Mouse (Mus musculus) left cerebral cortex, adult 11 months (tissue): ENCODE measurements at regions not wholly inside any gene's neighbourhood (a gene's known extent, or its start where the extent isn't known, plus 50 kb on each side); places are given as distances from the start of the nearest gene placed in this dataset.
A peak's percentile ranks its signal among the peaks of the same experiment; 100 is the strongest.

Experiments
- DNase-seq: peaks from one replicate; pipeline ENCODE4 v3.0.0; 2022; ENCODE audit warnings: low spot score

- DNase-seq = peak; percentile 68
These were observed 83.5 kb upstream of the Usp24 start for GRCm38 (mm10) chr4:106232499-106232970.

DNA sequence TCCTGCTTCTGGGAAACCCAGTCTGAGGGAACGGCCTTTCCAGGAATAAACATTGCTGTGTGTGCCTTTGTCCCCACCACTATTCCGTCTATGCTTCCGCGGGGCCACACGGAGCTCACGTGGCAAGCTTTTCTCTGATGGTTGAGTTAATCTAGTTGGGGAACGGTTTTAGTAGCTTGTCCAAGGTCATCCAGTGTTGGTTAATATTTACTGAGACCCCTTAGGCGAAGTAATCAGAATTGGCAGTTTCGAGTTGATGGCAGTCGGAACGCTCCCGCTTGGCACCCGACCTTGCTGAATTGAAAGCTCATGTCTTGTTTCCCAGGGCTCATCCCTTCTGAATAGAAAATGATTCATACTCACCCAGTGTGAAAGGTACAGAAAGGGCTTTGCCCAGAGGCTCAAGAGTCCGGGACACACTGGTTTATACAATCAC, 71.6 kb upstream of the Usp24 start:
- no peak for DNase-seq

- no peak for DNase-seq
These were observed 71.0 kb upstream of the Usp24 start for GRCm38 (mm10) chr4:106244826-106245510.

DNA sequence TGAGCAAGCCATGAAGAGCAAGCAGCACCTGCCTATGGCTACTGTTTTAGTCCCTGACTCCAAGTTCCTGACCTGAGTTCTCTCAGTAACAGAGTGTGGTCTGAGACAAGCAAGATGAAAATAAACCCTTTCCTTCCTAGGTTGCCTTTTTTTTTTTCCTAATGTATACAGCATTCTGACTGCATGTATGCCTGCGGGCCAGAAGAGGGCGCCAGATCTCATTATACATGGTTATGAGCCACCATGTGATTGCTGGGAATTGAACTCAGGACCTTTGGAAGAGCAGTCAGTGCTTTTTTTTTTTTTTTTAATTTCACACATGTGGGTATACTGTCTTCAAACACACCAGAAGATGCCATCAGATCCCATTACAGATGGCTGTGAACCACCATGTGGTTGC, 69.3 kb upstream of the Usp24 start:
- DNase-seq = no peak

- DNase-seq = no peak
These were observed 68.6 kb upstream of the Usp24 start for GRCm38 (mm10) chr4:106247398-106247797.

- no peak for DNase-seq
These were observed 67.7 kb upstream of the Usp24 start for GRCm38 (mm10) chr4:106248272-106248671.

GRCm38 (mm10) chr4:106249028-106249782, 66.8 kb upstream of the Usp24 start:
- DNase-seq = no peak

- DNase-seq = no peak
These were observed 66.0 kb upstream of the Usp24 start for GRCm38 (mm10) chr4:106250048-106250447.

- no peak for DNase-seq
These were observed 64.6 kb upstream of the Usp24 start for GRCm38 (mm10) chr4:106251430-106251829.

DNA sequence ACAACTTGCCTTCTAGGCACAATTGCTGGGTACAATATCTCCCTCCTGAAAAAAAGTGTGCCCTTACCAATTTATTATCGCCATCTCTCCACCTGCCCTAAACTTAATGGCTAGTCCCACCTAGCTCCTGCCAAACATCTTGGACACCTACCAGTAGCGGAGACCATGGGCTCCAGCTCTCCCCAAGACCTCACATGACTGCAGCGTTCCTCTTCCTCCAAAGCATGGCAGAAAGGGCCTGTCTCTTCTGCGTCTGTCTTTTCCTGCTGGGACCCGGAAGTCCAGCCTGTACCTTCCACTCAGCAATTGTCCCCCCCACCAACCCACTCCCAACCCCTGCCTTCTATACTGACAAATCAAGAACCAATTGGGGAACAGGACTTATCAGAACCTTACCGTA, 63.1 kb upstream of the Usp24 start:
- no peak for DNase-seq

DNA sequence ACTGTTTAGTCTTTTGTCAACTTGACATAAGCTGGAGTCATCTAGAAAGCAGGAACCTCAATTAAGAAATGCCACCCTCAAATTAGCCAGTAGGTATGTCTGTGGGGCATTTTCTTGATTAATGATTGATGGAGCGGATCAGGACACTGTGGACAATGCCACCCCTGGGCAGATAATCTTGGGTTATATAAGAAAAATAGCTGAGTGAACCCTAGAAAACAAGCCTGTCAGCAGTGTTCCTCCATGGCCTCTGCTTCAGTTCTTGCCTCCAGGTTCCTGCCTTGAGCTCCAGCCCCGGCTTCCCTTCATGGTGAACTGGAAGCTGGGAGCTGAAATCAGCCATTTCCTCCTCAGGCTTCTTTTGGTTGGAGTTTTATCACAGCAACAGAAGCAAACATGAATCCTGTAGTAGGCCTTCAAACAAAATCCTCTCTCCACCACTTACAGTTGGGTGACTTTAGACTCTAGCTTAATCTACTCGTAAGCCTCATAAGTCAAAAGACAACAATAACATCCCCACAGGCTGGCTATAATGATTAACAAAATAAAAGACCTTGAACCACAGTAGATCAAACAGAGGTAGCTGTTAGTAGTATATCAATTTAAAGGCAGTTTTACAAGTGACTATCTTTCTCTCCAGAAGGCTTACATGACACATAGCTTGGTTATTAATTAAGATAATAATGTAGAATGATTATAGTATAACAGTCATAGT, 61.1 kb upstream of the Usp24 start:
- no peak for DNase-seq

- peak; percentile 50 for DNase-seq
These were observed 59.9 kb upstream of the Usp24 start for GRCm38 (mm10) chr4:106255959-106256609.

- no peak for DNase-seq
These were observed 54.6 kb upstream of the Usp24 start for GRCm38 (mm10) chr4:106261404-106261803.

- DNase-seq = no peak
These were observed 54.0 kb upstream of the Usp24 start for GRCm38 (mm10) chr4:106261901-106262560.

DNA sequence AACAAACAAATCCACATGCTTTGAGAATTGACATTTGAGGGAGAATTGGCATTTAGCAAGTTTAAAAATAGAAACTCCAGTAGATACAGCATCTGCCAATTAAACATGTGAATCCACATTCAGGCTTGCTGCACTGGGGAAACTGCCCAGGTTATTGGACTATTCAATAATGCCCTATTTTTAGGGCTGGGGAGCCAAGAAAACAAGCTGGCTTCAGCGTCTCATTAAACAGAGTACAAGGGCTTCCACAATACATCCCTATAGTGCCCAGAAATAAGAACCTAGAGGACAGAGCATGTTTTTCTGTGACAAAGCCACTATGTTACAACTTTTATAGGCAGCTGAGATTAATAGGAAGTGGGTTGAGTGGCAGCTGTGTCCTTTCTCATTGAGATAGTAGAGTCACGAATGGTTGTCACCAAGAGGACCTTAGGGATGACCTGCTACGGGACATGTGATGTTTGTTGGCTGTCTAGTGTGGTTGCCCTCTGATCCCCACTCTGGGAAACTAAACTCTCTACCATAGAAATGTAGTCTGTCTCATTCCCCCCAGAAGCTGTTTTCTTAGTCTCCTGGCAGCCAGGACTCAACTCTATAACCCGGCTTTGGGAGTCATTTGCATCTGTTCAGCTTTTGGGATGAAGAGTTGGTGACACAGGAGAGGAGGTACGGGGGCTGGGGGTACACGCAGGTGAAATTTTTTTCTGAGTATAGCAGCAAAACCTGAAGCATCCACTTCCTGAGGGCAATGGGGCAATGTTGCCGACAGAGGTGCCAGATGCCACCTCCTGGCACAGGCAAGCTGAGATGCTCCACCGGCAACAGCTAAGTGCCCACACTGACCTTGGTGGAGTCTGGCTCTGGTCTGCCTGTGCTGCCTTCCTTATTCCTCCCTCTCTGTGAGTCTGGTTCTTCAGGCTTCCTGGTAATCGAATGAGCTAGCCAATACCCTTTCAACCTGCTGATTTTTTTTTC, 53.0 kb upstream of the Usp24 start:
- no peak for DNase-seq
